Mouse (Mus musculus) cerebellum, postnatal 25 days (tissue): ENCODE measurements around the gene Diras2.

Experiments used
- DNase-seq, 2 experiments: peaks; one replicate each; pipeline ENCODE4 v3.0.0; 2021; ENCODE audit warnings: mixed read lengths in 2 of 2

Diras2 gene

DNA sequence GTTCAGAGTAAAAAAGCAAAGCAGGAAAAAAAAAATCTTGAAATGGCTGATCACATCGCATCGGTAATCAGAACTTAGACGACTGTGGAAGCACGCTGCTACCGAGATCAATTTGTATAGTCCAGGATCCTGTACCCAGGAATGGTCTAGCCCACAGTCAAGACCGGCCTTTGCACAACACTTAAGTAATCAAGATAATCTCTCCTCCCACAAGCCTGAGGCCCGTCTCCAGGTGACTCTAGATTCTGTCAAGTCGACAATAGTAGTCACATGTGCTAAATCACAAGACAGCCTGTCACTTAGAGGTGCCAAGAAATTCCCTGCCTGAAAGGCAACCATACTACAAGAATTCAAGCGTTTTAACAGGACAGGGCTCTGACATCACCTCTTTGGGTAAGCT lies at the start of gene Diras2:
Gene Diras2, minus strand, starts transcription at position 159 of the 400 bp plus-strand sequence.
- DNase-seq, result peak; percentile 46 to 51

GRCm38 (mm10) chr13:52578776-52579175 lies 47.7 kb upstream of the Diras2 start:
- DNase-seq, result no peak

DNA sequence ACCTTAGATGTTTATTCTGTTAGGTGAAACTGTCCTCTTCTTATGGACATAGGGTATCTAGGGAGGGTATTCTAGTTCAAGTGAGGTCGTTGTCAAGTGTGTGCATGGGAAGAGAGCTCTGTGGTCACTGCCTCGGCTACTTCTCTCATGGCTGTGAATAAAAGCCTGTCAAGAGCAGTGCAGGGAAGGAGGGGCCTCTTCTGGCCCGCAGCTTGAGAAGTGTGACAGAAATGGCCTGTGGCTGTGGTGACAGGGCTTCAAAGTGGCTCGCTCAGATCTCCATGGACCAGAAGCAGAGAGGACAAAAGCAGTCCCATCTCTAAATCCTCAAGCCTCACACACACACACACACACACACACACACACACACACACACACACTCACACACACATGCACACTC lies 46.9 kb upstream of the Diras2 start:
- DNase-seq, result no peak

- DNase-seq, result no peak
Observed at GRCm38 (mm10) chr13:52577326-52577920, 46.3 kb upstream of the Diras2 start.

DNA sequence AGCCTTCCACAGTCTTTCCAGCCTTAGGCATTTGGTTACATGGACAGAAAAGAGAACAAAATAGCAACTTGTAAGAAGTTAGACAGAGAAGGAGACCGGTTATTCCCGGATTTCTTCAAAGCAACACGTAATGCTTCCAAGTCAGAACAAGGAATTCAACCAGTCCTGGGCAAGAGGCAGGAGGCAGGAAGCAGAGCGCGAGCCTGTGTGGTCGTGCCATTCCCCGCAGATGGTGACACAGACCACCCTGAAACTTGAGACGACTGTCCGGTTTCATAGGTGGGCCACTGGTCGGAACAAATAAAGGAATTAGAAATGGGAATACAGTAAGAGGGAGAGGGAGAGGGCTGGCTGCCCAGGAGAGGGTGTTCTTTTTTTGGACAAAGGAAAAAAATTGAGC lies 45.8 kb upstream of the Diras2 start:
- no peak for DNase-seq

DNA sequence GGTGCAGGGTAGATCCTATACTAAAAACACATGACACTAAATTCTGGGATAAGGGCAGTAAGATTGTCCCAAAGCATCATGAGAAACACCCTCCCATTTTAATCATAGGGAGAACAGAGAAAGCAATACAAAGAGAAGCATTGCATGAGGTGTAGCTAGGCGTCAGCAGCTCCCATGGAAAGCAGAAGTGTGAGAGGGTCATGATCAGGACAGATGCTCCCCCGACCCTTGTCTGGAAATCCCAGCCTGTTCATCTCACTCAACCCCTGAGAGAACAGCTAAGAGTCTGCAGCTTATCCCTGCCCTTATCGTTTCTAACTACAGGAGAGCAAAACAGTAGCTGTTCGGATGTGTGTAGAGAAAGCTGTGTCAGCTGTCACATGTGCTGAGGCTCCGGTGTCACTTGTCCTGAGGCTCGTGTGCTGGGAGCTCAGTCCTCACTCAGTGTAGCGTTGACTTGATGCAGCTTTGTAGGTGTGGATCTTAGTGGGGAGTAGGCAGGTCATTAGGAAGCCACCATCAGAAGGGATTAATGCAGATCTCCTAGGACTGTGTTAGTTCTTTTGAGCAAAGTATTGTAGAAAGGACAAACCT lies 45.0 kb upstream of the Diras2 start:
- no peak for DNase-seq

- no peak for DNase-seq
Observed at GRCm38 (mm10) chr13:52575483-52575882, 44.4 kb upstream of the Diras2 start.

GRCm38 (mm10) chr13:52574311-52574710 lies 43.2 kb upstream of the Diras2 start:
- DNase-seq, result no peak

- DNase-seq, result no peak
Observed at GRCm38 (mm10) chr13:52572451-52573446, 41.7 kb upstream of the Diras2 start.

DNA sequence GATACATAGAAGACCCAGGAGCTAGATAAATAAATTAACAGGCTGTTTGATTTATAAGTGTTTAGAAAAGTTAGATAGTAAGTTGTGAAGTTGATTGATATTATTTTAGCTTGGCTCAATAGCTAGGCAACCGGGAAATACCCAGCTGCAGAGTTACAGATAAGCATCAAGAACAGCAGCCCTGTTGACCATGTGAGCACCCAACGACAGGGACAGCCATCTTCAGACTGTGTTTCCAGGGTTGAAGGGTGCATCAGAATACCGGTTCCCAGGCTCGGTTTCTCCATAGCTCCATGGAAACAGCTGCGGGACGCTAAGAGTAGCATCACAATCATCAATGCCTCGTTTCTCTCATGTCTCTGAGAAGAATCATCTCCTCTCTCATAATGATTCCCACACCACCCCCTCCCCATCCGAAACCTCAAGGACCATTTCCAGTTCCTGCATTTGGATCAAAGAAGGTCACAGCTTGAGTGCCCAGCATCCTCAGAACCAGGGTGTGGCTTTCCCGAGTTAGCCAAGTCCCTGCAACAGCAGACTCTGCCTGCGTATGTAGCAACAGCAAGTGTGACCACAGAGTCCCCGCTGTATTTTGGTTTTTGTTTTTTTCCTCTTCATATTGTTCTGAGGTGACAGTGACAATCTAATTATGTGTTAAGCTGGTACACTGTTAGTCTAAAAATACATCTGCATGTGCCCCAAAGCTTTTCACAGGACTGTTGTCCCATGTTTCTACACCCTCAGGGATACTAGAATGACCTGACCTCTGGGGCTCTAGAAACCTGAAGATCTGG lies 40.7 kb upstream of the Diras2 start:
- DNase-seq, result no peak

GRCm38 (mm10) chr13:52570276-52570675 lies 39.2 kb upstream of the Diras2 start:
- DNase-seq, result no peak

DNA sequence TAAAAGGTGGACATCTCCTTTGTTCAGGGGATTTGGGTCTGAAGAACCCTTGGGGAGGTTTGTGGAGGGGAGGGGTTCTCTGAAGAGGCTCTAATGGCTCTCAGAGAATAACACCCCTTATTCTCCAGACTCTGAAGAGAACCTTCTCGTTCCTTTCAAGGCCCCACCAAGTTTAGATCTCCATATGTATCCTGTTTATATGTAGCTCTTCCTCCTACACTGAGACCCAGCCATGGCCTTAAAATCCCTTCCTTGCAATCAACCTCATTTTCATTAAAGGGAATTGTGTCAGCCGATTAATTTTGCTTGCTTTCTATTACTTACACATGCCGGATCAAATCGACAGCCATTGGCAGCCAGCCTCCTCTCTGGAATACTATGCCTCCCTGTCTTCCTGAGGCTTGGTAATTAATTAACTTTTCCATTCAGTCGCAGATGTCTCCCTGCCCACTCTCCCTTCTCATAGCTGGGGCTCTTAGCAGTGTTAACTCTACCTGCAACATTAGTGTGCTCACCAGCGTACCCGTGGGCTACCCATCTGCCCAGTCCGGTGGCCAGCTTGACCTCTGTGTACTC lies 38.2 kb upstream of the Diras2 start:
- DNase-seq, result no peak

DNA sequence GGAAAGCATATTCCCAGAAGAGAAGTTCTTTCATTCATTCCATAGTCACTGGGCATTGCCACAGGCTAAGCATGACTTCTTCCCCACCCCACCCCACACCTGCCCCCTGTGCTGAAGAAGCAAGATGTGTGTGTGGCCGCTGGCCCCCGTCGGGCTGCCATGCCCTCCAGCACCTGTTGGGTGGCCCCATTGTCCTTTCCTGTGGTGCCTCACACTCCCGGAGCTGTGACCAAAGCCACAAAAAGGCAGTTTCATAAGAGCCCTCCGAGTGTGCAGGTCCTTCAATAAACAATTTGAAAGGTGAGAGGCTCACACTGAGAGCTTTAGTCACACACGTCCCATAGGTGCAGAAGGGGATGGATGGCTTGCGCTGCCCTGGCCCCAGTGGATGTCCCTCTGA lies 35.7 kb upstream of the Diras2 start:
- DNase-seq, result no peak

- no peak for DNase-seq
Observed at GRCm38 (mm10) chr13:52566188-52566760, 35.2 kb upstream of the Diras2 start.

- peak; percentile 26 to 45 for DNase-seq
Observed at GRCm38 (mm10) chr13:52565103-52565739, 34.1 kb upstream of the Diras2 start.

DNA sequence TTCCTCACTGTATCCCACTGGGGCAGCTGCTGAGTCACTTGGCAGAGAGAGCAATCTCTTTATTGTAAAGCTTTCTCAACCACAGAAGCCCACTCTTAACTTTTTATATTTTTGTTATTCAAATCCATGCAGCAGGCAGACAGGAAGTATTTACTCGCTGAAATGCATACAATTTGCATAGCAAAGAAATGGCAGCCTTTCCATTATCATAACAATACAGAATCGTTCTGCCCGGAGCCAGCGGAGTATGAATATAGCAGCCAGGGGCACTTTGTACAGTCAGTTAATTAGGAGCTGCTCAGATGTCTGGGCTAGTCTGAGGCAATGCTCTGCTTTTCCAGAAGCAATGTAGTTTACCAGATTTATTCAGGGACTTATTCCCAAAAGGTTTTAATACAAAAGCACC lies 31.1 kb upstream of the Diras2 start:
- no peak for DNase-seq

DNA sequence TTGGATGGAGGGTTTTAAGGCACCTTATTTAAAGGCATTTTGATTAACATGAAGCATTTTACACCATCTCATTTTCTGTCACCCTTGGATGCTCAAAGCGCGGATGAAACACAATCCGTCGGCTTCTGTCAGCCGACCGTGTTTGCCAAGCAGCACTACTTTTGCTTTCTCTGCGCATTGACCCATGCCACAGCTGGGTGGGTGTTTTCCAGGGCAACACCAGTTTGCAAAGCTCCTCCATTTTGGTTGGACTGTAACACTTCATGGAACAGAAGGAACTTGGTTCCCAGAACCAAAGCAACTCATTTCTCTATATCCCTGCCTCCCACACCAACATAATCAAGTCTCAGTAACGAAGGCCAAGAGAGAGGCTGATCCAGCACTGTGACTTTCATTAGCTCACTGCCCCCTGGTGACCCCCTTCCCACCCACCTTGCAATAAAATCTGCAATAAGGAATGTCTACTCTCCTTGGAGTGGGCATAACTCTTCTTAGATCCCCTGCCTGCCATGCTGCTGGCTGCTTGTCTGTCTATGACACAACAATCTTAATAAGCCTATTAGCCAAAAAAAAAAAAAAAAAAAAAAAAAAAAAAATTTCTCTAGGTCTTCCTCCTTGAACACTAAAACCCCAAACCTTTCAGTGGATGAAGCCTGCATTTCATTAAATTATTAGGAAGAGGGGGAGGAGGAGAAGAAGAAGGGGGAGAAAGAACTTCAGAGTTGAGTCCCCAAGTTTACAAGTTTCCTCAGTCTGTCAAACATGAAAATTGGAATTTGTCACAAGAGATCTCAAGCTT lies 30.5 kb upstream of the Diras2 start:
- no peak for DNase-seq

DNA sequence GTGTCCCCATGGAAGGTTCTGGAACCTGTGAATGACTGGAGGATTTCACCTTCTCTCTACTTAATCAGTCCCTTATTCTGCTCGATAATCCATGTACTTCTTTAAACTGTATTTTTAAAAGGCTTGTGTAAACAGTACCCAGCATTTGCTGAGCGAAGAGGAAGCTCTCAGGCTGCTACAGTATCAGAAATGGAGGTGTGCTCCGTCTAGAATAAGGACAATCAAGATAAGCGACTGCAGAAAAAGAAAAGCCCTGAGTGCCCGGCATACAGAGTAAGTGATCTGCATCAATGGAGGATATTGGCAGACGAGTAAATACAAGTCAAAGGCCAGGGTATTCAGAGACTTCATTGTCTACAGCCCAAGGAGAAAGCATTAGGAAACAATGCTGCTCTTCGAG lies 26.3 kb upstream of the Diras2 start:
- no peak for DNase-seq

GRCm38 (mm10) chr13:52554722-52555121 lies 23.6 kb upstream of the Diras2 start:
- DNase-seq, result no peak

DNA sequence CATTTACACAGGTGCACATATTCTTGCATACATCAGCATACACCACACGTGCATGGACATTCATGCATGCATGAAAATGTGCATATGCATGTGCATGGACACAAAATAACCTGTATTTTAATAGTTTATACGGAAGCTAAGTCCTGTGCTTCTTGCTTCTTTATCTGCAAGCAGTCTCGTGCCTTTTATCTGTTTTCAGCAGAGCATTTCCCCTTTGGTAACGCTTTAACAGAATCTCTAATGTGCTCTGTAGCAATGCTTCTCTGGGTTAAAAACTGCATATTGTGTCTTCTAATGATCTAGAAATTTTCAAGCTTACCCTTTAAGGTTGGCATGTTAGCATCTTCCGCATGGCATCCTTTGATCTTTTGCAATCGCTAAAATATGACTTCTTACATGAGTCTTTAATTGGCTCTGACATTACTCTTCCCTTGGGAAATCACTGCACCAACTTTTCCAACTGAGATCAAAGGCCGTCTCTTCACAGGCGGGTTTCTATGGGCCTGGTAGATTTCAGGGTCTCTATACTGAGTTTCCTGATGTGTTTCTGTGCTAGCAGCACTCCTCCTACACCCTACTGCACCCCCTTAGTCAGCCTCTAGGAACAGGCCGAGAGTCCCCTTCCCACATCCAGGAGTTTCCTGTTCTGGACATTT lies 21.9 kb upstream of the Diras2 start:
- no peak for DNase-seq
